Mouse (Mus musculus) embryonic facial prominence, embryonic 11.5 days (tissue): Measurements from ENCODE around the gene Ctf2. TPM values are rescaled to one million over a fixed set of nuclear protein-coding genes. Genes with fewer than 3 reads are reported as not detected.

Experiments used
- ATAC-seq: fragments of 200-750 bp; cut with Nextera tagmentation; replicated peaks from 2 replicates; pipeline ENCODE4 v1.8.0; 2017; ENCODE audit warnings: low read depth; ENCODE audit not compliant: insufficient number of reproducible peaks, low FRiP score, low TSS enrichment
- DNase-seq: peaks from one replicate; pipeline ENCODE4 v3.0.0-alpha.2; 2015; ENCODE audit warnings: low spot score
- H3K27ac ChIP-seq: fragments of 300-500 bp; sonication (generic); replicated peaks from 2 replicates; pipeline ENCODE4 v1.5.1; 2014; ENCODE audit warnings: mild to moderate bottlenecking, low read depth, low read length, control low read depth
- H3K27me3 ChIP-seq: fragments of 300-500 bp; sonication (generic); 2 replicates; pipeline ENCODE4 v1.6.1; 2014; ENCODE audit warnings: mild to moderate bottlenecking, low read length, moderate library complexity, mixed read lengths; ENCODE audit not compliant: control insufficient read depth, insufficient read depth
- H3K36me3 ChIP-seq: fragments of 300-500 bp; sonication (generic); replicated peaks from 2 replicates; pipeline ENCODE4 v1.6.1; 2014; ENCODE audit warnings: low read depth, mild to moderate bottlenecking, low read length, moderate library complexity, mixed read lengths; ENCODE audit not compliant: control insufficient read depth, insufficient read depth
- H3K4me1 ChIP-seq: fragments of 300-500 bp; sonication (generic); 2 replicates; pipeline ENCODE4 v1.6.1; 2014; ENCODE audit warnings: low read length, mixed read lengths; ENCODE audit not compliant: control insufficient read depth, insufficient read depth
- H3K4me2 ChIP-seq: fragments of 300-500 bp; sonication (generic); 2 replicates; pipeline ENCODE4 v1.6.1; 2014; ENCODE audit warnings: low read depth, mild to moderate bottlenecking, control low read depth, low read length, moderate library complexity
- H3K4me3 ChIP-seq: fragments of 300-500 bp; sonication (generic); 2 replicates; pipeline ENCODE4 v1.5.1; 2014; ENCODE audit warnings: low read depth, low read length, control low read depth
- H3K9ac ChIP-seq: fragments of 300-500 bp; sonication (generic); replicated peaks from 2 replicates; pipeline ENCODE4 v1.6.1; 2014; ENCODE audit warnings: mild to moderate bottlenecking, control low read depth, low read length
- H3K9me3 ChIP-seq: fragments of 300-500 bp; sonication (generic); replicated peaks from 2 replicates; pipeline ENCODE4 v1.6.1; 2016; ENCODE audit warnings: mild to moderate bottlenecking, low read length, inconsistent platforms, mixed read lengths; ENCODE audit not compliant: control insufficient read depth
- WGBS: fragments of 180-500 bp; shearing (Covaris S2); extraction: QIAGEN DNeasy Blood & Tissue Kit; methylation state at CpG from one replicate; pipeline ENCODE4 v1.1.7; 2014; 5-methylcytosine and 5-hydroxymethylcytosine counted together
- polyA plus RNA-seq: library from polyadenylated mRNA; unstranded; fragments of >200 nt; fragmentation: Nextera tagmentation; extraction: Ambion mirVana; gene quantifications from 2 replicates; pipeline ENCODE4 v1.2.1, GENCODE M21; 2014

Gene Ctf2
- polyA plus RNA-seq, 1 experiment from 2014 or later = 0.15 TPM

DNA sequence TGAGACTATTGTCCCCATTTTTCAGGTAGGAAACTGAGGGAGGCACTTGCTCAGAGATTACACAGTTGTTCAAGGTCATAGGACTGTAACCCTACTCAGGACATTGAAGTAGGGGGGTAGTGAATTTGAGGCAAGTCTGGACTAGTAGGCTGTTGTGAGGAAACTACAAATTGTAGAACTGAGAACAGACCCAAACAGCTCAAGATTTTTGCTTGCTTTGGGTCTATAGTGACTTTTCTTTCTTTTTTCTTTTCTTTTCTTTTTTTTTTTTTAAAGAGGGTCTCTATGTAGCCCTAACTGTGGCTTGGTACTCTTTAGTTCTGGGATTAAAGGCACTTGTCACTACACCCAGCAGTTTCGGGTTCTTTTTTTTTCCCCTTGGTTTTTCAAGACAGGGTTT is 40.6 kb upstream of the Ctf2 start:
- ATAC-seq = no peak

DNA sequence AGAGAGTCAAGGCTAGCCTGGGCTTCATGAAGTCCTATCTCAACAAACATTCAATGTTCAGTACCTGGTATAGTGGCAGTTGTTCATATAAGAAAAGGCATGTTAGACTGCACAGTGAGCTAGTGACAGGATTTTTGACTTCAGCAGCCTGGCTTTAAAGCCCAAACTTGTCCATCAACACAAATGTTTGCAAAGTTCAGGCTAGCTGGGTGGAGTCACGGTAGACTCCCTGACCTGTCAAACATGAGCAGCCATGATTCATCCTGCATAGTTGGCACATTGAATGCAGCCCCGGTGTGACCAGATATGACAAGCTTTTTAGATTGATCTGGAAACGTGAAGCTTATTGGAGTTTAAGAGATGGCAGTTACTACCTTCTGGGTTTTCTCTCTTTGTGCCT is 40.1 kb upstream of the Ctf2 start:
- Histone ChIP-seq H3K9me3 (no peaks in the 10 kb centered on the region), H3K4me1 (peaks cover 2% of the 10 kb centered on the region; the same call in 1 of the 2 replicates), H3K4me3 (no peak overlapping the region), H3K36me3 (no peaks in the 10 kb centered on the region; the same call in 1 of the 2 replicates), H3K27me3 (no peaks in the 10 kb centered on the region), H3K4me2 (no peak overlapping the region), H3K27ac (no peak overlapping the region), H3K9ac (no peak overlapping the region)
- 80% methylated on average over 3 of the region's 3 CpGs for WGBS
- no peak for DNase-seq
- ATAC-seq = no peak

More for the DNA sequence above, 40.6 kb upstream of the Ctf2 start:
- no peak overlapping the region for H3K4me2 ChIP-seq
- no peaks in the 10 kb centered on the region for H3K27me3 ChIP-seq
- 79% methylated on average over 1 of the region's 1 CpGs for WGBS
- no peak overlapping the region for H3K27ac ChIP-seq
- DNase-seq = no peak
- H3K36me3 ChIP-seq = no peaks in the 10 kb centered on the region; the same call in 1 of the 2 replicates
- H3K9ac ChIP-seq = no peak overlapping the region
- peaks cover 2% of the 10 kb centered on the region; the same call in 1 of the 2 replicates for H3K4me1 ChIP-seq
- no peaks in the 10 kb centered on the region for H3K9me3 ChIP-seq
- no peak overlapping the region for H3K4me3 ChIP-seq

DNA sequence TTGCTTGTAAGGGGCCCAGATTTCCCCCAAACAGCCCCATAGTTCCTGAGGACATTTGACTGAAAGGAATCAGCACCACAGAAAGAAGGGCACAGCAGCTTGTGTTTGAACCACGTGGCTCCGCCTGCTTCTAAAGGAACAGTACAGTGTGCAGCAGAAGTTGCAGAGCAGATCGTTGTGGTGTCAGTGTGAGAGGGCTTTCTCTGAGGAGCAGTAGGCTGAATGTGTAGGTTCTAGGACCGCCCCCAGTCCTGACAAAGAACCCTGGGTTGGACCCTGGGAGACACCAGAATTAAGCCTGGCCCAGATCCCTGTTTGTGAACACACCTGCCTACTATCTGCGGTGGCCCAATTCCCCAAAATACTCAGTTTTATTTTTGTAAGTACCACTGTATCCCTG is 39.3 kb upstream of the Ctf2 start:
- WGBS = 81% methylated on average over 5 of the region's 5 CpGs
- H3K4me2 ChIP-seq = peak overlapping the region; percentile 81; the same call in 1 of the 2 replicates
- H3K4me1 ChIP-seq = peaks cover 2% of the 10 kb centered on the region; the same call in 1 of the 2 replicates
- no peaks in the 10 kb centered on the region for H3K27me3 ChIP-seq
- DNase-seq (no peak), ATAC-seq (no peak)
- H3K9me3 ChIP-seq = no peaks in the 10 kb centered on the region
- H3K36me3 ChIP-seq = no peaks in the 10 kb centered on the region; the same call in 1 of the 2 replicates
- no peak overlapping the region for H3K27ac ChIP-seq
- H3K9ac ChIP-seq = no peak overlapping the region
- no peak overlapping the region for H3K4me3 ChIP-seq

DNA sequence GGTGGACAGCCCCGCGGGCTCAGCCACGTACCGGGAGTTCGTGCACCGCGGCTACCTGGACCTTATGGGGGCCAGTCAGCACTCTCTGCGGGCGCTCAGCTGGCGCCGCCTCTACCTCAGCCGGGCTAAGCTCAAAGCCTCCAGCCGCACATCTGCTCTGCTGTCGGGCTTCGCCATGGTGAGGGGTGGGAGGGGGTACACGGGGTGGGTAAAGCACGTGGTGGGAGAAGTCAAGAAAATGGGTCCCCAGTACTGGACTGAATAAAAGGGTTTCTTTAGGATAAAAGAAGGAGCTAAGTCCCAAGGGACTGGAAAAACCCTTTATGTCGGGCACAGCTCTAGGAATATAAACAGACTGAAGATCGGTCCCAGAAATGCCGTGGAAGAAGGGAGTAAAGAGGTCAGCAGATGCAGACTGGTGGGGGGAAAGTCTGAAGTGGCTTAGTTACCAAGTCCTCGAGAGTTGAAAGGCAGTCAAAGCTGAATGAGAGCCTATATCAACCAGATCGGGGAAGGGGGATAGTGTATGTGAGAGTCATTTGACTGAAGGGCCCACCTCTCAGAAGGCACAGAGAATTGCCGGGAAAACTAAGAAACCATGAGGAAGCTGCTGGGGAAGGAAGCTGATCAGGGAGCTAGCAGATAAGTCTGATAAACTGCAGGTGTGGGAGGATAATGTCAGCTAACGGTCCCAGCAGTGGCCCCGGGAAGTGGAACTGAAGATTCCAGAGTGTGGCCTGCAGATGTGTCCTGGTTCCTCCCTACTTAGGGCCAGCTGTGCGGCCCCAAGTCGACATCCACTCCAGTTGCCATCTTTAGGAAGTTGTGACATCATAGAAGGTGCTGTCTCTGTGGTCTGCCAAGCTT is 38.3 kb upstream of the Ctf2 start:
- Histone ChIP-seq H3K27ac (peak overlapping the region; percentile 87), H3K4me2 (peak overlapping the region; percentile 81), H3K9ac (peak overlapping the region; percentile 72), H3K27me3 (no peaks in the 10 kb centered on the region), H3K4me3 (peak overlapping the region; percentile 47), H3K36me3 (peaks cover 7% of the 10 kb centered on the region), H3K9me3 (no peaks in the 10 kb centered on the region), H3K4me1 (peaks cover 2% of the 10 kb centered on the region; the same call in 1 of the 2 replicates)
- peak; percentile 54 for DNase-seq
- peak; percentile 16; the same call in 1 of the 2 replicates for ATAC-seq
- WGBS = 4% methylated on average over 27 of the region's 27 CpGs

DNA sequence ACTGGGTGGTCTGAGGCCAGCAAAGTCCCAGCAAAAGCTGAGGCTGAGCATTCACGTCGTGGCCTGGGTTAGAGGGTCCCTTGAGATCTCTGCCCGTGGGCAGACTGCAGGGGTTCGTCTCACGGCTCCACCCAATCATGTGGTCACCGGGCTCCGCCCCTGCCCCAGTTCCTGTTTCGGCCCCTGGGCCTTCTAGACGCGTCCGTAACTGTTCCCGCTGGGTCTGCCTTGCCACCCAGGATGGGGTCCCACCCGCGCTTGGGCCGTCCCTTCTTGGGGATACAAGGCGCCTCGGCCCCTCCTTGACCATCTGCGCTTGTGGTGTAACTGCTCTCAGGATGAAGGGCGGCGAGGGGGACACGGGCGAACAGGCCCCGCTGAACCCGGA is 37.7 kb upstream of the Ctf2 start, which contains the start of gene Orai3:
Gene Orai3 (plus strand): TSS at position 165 of the 388 bp plus-strand sequence.
- peak within 1 kb of the TSS; percentile 87 for H3K27ac ChIP-seq
- DNase-seq = peak; percentile 87
- peak within 1 kb of the TSS; percentile 72 for H3K9ac ChIP-seq
- H3K27me3 ChIP-seq = no peaks in the 10 kb centered on the region
- peaks cover 7% of the 10 kb centered on the region for H3K36me3 ChIP-seq
- H3K4me3 ChIP-seq = peak within 1 kb of the TSS; percentile 47
- peak; percentile 61 for ATAC-seq
- peaks cover 2% of the 10 kb centered on the region; the same call in 1 of the 2 replicates for H3K4me1 ChIP-seq
- no peaks in the 10 kb centered on the region for H3K9me3 ChIP-seq
- H3K4me2 ChIP-seq = peak within 1 kb of the TSS; percentile 81
- under 1% methylated on average over 24 of the region's 24 CpGs for WGBS

DNA sequence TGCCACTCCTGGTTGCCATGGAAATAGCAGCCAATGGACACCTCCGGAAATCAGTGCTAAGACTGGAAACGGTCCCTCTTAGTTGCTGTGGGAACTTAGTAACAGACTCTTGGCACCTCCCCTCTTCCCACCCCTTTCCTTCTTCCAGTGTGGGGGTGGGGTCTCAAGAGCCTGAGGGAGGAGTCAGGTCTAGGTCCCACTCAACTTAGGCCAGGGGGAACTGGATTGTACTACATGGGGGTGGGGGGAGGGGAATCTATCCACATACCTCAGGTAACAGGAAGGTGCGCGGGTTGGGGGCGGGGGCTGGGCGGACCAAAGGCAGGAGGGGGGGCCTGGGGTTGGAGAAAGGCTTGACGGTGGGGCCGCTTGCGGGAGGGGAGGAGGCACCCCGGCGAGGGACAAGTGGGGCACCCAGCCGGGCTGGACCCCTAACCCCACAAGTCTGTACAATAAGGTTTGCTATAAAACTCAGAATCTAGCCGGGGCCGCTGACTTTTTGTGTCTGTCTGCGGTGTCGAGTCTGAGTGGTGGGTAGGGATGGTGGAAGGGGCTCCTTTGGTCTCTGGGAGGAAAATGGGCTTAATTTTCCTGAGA is 37.1 kb upstream of the Ctf2 start:
- H3K9ac ChIP-seq = peak overlapping the region; percentile 72
- WGBS = 1% methylated on average over 16 of the region's 16 CpGs
- H3K4me1 ChIP-seq = peaks cover 2% of the 10 kb centered on the region; the same call in 1 of the 2 replicates
- no peaks in the 10 kb centered on the region for H3K9me3 ChIP-seq
- H3K27ac ChIP-seq = peak overlapping the region; percentile 87
- no peaks in the 10 kb centered on the region for H3K27me3 ChIP-seq
- DNase-seq (peak; percentile 96), ATAC-seq (peak; percentile 84)
- H3K36me3 ChIP-seq = peaks cover 7% of the 10 kb centered on the region
- peak overlapping the region; percentile 47 for H3K4me3 ChIP-seq
- H3K4me2 ChIP-seq = peak overlapping the region; percentile 81

DNA sequence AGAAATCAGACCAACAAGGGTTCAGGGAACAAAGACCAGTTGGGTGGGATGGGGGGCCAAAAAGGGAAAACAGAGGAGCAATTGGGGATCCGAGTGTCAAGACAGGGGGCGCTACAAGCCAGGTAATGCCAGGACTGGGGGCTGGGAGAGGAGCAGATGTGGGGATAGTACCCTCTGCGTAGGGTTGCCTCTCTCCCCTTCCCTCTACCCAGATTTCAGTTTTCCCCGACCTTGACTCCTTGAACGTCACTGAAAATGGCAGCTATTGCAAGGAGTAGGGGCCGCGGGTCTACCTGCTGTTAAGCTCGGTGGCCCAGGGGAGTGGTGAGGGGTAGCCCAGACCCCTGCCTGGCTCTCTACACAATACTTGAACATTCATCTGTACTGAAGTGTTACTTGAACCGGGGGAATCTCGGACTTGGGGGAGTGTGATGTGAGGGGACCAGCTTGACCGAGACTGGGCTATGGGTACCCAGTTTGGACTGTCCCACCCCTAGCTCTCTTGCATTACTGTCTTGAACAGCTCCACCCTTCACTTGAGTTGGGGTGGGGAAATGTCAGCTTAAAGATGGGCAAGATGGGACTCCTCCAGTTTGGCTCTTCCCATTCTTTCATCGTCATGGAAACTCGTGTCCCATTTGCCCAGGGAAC is 36.5 kb upstream of the Ctf2 start:
- H3K27me3 ChIP-seq = no peaks in the 10 kb centered on the region
- peaks cover 7% of the 10 kb centered on the region for H3K36me3 ChIP-seq
- H3K9ac ChIP-seq = no peak overlapping the region
- H3K4me3 ChIP-seq = no peak overlapping the region; the same call in 1 of the 2 replicates
- ATAC-seq = peak; percentile 60
- H3K4me2 ChIP-seq = no peak overlapping the region
- DNase-seq = no peak
- H3K9me3 ChIP-seq = no peaks in the 10 kb centered on the region
- 47% methylated on average over 12 of the region's 13 CpGs for WGBS
- 0 out of 2 replicates have a peak overlapping the region, but pooled peaks have one; percentile 2 for H3K27ac ChIP-seq
- H3K4me1 ChIP-seq = peaks cover 2% of the 10 kb centered on the region; the same call in 1 of the 2 replicates
